Mouse (Mus musculus): ENCODE data around the gene Hamp.
"Not testable (repeated sequence)": the region's sequence is repeated elsewhere in the genome, so short reads cannot be mapped to it uniquely, and the experiment has no call there.

Hamp gene

DNA sequence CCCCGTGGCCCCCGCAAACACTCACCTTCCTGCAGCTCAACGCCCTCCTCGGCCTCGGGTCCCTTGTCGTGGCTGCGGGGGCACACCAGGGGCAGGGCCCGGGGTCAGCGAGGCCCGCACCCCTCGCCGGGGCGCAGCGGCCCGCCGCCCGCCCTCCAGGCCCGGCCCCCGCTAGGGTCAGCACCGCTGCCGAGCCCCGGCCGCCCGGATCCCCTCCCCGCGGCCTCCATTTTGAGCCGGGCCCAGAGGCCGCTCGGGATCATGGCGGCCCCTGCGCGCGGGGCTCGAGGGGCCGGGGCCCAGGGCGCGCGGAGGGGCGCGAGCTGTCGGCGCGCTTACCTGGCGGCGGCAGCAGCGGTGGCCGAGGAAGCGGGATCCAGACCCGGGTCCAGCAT, 12.5 kb upstream of the Hamp start:
- DNase-seq (ENCODE audit: low spot score in 2 of 2): peak in 1 of 2 experiments; percentile 50

DNA sequence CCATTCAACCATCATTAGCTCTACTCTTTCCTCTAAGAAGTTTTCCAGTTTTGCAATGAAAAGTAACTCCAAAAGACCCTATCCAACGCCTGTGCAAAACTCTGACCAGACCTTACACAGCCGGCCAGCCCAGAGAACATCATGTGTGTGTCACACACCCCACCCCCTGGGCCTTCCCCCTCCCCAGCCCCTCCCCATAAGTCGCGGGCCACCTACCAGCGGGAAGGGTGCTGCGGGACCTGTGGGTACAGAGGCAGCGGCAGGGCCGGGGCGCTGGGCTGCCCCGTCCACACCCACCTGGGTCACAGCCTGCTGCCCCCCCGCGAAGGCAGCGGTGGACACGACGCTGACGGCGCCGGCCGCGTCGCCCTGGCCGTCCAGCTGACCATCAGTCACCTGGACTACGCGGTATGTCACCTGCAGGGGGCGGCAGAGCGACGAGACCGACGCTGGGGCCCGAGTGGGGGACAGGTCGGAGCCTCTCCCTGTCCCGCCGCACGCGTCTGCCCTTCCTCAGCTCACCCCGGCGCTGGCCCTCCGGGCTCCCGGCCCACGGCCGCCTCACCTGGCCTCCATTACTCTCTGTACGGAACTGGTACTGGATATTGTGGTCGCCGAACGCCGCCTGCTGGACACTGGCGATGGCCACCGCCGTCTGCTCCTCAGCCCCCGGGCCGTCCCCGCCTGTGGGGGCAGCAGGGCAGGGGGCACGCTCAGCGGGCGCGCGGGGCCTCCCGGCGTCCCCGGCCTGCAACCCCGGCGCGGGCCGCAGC, 11.9 kb upstream of the Hamp start:
- peak; percentile 78 to 82 for DNase-seq (ENCODE audit: low spot score in 2 of 2)

- DNase-seq (ENCODE audit: low spot score in 2 of 2): no peak
These were observed 11.2 kb upstream of the Hamp start for GRCm38 (mm10) chr7:30954971-30955520.

GRCm38 (mm10) chr7:30954036-30954435, 10.2 kb upstream of the Hamp start:
- no peak for DNase-seq (ENCODE audit: low spot score in 2 of 2)

- no peak for DNase-seq (ENCODE audit: low spot score in 2 of 2)
These were observed 9.6 kb upstream of the Hamp start for GRCm38 (mm10) chr7:30953459-30953858.

- DNase-seq (ENCODE audit: low spot score in 2 of 2): no peak
These were observed 8.8 kb upstream of the Hamp start for GRCm38 (mm10) chr7:30952441-30953265.

GRCm38 (mm10) chr7:30949902-30950301, 6.1 kb upstream of the Hamp start:
- not testable (repeated sequence) for DNase-seq (ENCODE audit: low spot score in 2 of 2)

DNA sequence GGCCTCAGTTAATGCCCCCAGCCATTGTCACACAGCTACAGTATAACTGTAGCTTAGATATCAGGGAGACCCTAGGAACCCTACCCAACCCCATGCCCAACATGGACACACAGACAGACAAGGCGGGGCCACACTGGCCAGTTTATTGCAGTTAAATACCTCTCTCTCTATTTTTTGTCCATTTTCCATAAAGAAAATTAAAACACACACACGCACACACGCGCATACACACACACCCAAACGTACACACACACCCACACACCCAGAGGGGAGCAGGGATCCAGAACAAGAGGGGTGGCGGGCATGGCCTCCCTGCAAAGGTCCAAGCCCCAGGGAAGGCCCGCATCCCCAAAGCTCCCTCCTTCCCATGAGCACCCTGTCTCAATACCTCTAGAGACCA, 2.0 kb upstream of the Hamp start:
- no peak for DNase-seq (ENCODE audit: low spot score in 2 of 2)

DNA sequence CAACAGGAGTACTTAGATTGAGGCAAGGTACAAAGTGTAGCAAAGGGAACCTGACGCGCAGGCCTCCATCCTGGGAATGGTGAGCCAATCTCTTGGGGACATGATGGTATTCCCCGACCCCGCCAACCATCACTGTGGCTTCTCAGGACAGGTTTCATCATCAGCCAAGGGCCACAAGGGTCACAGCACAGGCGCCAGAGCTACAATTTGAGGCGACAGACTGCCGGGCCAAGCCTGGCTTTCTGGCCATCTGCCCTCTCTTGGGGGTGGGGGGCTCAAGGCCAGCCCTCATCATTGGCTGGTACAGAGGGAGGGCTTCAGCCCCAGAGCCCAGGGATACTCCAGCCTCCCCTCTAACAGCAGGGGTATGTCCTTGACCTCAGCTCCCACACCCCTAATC, 1.6 kb upstream of the Hamp start:
- DNase-seq (ENCODE audit: low spot score in 2 of 2): not testable (repeated sequence)

DNA sequence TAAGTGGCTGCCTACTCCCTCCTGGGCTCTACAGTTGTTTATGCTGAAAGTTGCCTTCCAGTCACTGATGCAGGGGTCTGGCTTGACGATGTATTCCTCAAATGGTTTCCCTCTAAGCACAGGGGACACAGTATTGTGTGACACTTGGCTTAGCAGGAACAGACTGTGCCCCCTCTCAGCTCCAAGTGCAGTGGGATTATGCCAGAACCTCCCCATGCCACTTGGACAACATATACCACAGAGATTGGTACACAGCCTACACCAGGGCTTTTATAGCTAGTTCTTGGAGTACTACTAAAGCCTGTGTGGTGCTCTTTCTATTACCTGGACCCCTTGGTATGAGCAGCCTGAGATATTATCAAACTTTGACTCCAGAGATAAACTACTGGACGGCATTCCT, 874 bp upstream of the Hamp start:
- DNase-seq (ENCODE audit: low spot score in 2 of 2): not testable (repeated sequence)

DNA sequence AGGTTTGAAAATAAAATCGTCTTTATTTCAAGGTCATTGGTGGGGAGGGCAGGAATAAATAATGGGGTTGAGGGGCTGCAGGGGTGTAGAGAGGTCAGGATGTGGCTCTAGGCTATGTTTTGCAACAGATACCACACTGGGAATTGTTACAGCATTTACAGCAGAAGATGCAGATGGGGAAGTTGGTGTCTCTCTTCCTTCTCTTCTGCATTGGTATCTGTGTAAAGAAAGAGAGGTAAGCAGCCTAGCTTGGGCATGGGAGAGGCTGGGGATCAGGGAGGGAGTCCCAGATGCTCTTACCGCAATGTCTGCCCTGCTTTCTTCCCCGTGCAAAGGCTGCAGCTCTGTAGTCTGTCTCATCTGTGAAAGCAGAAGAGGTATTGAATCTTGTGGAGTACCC, 1.5 kb downstream of the Hamp start:
- DNase-seq (ENCODE audit: low spot score in 2 of 2): not testable (repeated sequence)

DNA sequence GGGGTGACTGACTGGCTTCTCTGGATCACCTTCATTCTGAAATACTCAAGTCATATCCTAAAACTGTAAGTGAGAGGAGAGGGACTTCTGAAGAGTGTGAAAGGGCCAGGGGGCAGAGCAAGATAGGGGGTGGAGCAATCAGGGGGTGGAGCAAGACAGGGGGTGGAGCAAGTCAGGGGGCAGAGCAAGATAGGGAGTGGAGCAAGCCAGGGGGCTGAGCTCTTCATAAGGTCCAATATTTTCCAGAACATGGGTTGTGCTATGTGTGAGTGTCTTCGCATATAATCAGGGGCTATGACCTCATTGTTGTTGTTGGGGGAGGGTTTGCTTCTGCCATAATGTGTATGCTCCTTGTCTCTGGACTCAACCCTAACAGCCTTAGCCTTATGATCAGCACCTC, 3.8 kb downstream of the Hamp start:
- DNase-seq (ENCODE audit: low spot score in 2 of 2): not testable (repeated sequence)

DNA sequence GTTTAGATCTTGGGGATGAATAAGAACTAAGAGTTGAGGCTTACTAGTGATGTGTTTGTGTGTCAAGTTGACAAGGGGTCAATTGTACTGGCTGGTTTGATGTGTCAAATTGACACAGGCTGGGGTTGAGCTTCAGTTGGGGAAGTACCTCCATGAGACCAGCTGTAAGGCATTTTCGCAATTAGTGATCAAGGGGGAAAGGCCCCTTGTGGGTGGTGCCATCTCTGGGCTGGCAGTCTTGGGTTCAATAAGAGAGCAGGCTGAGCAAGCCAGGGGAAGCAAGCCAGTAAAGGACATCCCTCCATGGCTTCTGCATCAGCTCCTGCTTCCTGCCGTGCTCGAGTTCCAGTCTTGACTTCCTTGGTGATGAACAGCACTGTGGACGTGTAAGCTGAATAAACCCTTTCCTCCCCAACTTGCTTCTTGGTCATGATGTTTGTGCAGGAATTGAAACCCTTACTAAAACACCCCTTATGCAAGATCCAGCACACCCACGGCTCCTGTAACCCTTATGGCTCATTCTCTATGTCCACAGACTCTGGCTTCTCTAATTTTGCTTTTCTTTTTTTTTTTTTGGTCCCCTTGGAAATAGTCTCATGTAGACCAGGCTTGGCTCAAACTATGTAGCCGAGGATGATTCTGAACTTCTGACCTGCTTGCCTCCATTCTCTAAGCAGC, 8.3 kb downstream of the Hamp start:
- DNase-seq (ENCODE audit: low spot score in 2 of 2): not testable (repeated sequence)

GRCm38 (mm10) chr7:30924581-30924980, 19.3 kb downstream of the Hamp start, which contains the start of gene Hamp2:
Gene Hamp2, minus strand, starts transcription at chr7:30924681.
- DNase-seq (ENCODE audit: low spot score in 2 of 2): not testable (repeated sequence)

DNA sequence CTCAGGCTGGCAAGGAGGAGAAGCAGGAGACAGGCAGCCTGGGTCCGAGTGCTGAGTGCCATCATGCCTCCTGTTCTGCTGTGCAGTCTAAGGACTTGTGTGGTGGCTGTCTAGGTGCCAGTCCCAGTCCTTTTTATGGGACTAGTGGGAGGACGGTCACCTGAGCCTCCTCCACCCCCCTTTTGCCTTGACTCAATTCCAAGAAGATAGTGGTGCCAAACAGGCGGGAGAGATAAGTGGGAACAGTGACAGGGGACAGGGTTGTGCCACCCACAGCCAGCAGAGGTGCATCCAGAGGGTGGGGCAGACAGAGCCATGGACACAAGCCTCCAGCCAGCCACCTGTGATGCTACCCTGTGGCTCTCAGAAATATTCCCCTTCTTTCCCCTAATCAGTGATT, 19.8 kb downstream of the Hamp start:
- DNase-seq (ENCODE audit: low spot score in 2 of 2): no peak

DNA sequence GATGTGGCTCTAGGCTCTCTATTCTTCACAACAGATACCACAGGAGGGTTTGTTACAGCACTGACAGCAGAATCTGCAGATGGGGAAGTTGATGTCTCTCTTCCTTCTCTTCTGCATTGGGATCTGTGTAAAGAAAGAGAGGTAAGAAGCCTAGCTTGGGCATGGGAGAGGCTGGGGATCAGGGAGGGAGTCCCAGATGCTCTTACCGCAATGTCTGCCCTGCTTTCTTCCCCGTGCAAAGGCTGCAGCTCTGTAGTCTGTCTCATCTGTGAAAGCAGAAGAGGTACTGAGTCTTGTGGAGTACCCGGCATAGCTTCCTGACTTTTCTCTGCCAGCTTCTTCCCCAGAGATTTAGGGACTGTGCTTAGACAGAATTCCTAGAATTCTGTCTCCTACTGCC, 21.3 kb downstream of the Hamp start:
- DNase-seq (ENCODE audit: low spot score in 2 of 2): not testable (repeated sequence)

- no peak for DNase-seq (ENCODE audit: low spot score in 2 of 2)
These were observed 23.6 kb downstream of the Hamp start for GRCm38 (mm10) chr7:30920217-30920616.

DNA sequence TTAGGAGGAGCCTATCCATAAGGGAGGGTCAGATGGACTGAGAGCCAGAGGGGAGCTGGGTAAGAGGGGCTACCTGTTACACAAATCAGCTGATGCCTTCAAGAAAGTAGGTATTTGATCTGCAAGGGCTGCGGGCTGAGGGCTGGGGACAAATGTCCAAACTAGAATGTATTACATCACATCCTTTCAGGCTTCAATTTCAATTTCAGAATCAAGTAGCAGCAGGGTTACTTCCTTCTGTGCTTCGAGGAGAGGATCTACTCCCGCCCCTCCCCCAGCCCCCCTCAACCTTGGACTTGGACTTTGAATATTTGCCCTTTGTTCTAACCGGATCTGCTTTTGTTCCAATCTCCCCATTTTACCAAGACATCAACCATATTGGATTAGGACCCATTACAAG, 26.6 kb downstream of the Hamp start:
- no peak for DNase-seq (ENCODE audit: low spot score in 2 of 2)

DNA sequence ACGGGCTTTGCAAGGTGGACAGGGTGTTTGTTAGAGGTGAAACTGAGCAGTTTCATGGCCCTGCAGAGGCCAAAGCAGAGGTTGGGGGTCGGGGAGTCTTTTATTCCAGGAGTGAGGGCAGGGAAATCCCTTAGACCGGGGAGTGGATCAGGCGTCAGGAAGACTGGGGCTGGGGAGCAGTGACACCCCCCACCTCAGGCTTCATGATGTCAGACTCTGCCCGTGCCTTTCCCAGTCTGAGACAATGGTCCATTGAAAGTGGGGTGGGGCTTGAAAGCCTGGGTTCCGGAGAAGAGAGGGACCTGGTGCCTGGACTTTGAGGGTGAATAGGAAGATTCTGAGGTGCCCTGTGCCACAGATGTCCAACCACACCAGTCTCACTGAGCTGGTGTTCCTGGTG, 27.1 kb downstream of the Hamp start:
- DNase-seq (ENCODE audit: low spot score in 2 of 2): no peak

DNA sequence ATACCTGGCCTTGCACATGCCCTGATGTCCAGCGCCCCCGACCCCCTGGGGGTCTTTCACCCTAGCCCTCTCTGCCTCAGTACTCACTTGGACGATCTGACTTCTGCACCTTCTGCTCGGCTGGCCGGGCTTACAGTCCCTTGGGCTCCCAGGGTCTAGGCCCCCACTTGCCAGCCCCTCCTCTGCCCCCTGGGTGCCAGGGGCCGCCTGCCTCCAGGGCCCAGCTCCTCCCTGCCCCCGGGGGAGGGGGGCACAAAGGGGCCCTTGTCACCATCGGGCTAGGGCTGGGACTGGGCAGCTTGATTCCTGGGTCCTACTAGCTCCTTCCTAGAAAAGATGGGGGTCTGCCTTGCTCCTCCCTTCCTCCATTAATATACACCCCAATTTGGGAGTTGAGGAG, 29.1 kb downstream of the Hamp start, which contains the start of gene Mag:
Gene Mag (minus strand): TSS at position 142 of the 400 bp plus-strand sequence.
- DNase-seq (ENCODE audit: low spot score in 2 of 2): no peak

GRCm38 (mm10) chr7:30909773-30910172, 34.1 kb downstream of the Hamp start:
- DNase-seq (ENCODE audit: low spot score in 2 of 2): no peak

DNA sequence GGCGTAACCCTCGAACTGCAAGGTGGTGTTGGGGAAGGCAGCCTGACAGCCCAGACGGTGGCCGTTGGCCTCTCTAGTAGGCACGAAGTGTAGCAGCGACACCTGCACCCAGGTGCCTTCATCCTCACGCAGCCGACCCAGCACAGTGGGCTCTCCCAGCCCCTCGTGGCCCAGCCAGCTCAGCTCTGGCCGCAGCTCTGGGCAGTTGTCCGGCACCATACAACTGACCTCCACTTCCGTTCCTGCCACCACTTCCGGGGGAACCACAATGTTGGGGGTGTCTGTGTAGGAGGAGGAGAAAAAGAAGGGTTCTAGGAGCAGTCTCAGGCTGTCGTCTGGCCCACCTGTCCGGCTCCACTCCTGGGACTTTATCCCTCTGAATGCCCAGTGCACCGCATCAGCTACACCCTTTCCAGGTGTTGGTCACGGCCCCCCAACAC, 34.8 kb downstream of the Hamp start:
- DNase-seq (ENCODE audit: low spot score in 2 of 2): no peak

All from frontal cortex, postnatal 10 days (tissue).